Mouse (Mus musculus): ENCODE data around the gene Mllt1. TPM values are rescaled to one million over a fixed set of nuclear protein-coding genes. Genes with fewer than 3 reads are reported as not detected.

The Mllt1 gene
- polyA plus RNA-seq, 1 experiment from 2014 or later = 58.2 TPM

GRCm38 (mm10) chr17:56876981-56877380 is 58.2 kb downstream of the Mllt1 start:
- WGBS = 66% methylated on average over 8 of the region's 8 CpGs
- no peaks in the 10 kb centered on the region for H3K4me1 ChIP-seq (ENCODE audit: control insufficient read depth, insufficient read depth, low read depth, low read length)
- H3K27me3 ChIP-seq (replicated peaks; ENCODE audit: control insufficient read depth, insufficient read depth, low read length) = no peaks in the 10 kb centered on the region
- no peaks in the 10 kb centered on the region for H3K36me3 ChIP-seq (ENCODE audit: control insufficient read depth, insufficient read depth, low read length)
- no peaks in the 10 kb centered on the region for H3K9me3 ChIP-seq (ENCODE audit: control insufficient read depth, low read length)
- no peak overlapping the region for H3K4me2 ChIP-seq (ENCODE audit: low read length)
- H3K9ac ChIP-seq (ENCODE audit: low read depth, low read length) = no peak overlapping the region
- no peak overlapping the region for H3K4me3 ChIP-seq (ENCODE audit: low read length)
- ATAC-seq = no peak
- no peak overlapping the region for H3K27ac ChIP-seq (ENCODE audit: low read depth, low read length)

- Histone ChIP-seq H3K4me1 (ENCODE audit: control insufficient read depth, insufficient read depth, low read depth, low read length) (no peaks in the 10 kb centered on the region), H3K27ac (ENCODE audit: low read depth, low read length) (no peak overlapping the region), H3K9me3 (ENCODE audit: control insufficient read depth, low read length) (no peaks in the 10 kb centered on the region), H3K36me3 (ENCODE audit: control insufficient read depth, insufficient read depth, low read length) (no peaks in the 10 kb centered on the region), H3K27me3 (replicated peaks; ENCODE audit: control insufficient read depth, insufficient read depth, low read length) (no peaks in the 10 kb centered on the region), H3K9ac (ENCODE audit: low read depth, low read length) (no peak overlapping the region), H3K4me3 (ENCODE audit: low read length) (no peak overlapping the region), H3K4me2 (ENCODE audit: low read length) (no peak overlapping the region)
- WGBS = 93% methylated on average over 3 of the region's 3 CpGs
- ATAC-seq = no peak
Measured at GRCm38 (mm10) chr17:56876465-56876864, 58.8 kb downstream of the Mllt1 start.

GRCm38 (mm10) chr17:56874936-56875651 is 60.1 kb downstream of the Mllt1 start, which contains the start of gene 1700061G19Rik:
TSS of gene 1700061G19Rik (plus strand) at chr17:56875477.
- no peak for ATAC-seq
- no peak within 1 kb of the TSS for H3K4me3 ChIP-seq (ENCODE audit: low read length)
- H3K4me1 ChIP-seq (ENCODE audit: control insufficient read depth, insufficient read depth, low read depth, low read length) = no peaks in the 10 kb centered on the region
- no peak within 1 kb of the TSS for H3K4me2 ChIP-seq (ENCODE audit: low read length)
- H3K27me3 ChIP-seq (replicated peaks; ENCODE audit: control insufficient read depth, insufficient read depth, low read length) = no peaks in the 10 kb centered on the region
- no peak within 1 kb of the TSS for H3K9ac ChIP-seq (ENCODE audit: low read depth, low read length)
- H3K27ac ChIP-seq (ENCODE audit: low read depth, low read length) = no peak within 1 kb of the TSS
- no peaks in the 10 kb centered on the region for H3K36me3 ChIP-seq (ENCODE audit: control insufficient read depth, insufficient read depth, low read length)
- 87% methylated on average over 12 of the region's 12 CpGs for WGBS
- no peaks in the 10 kb centered on the region for H3K9me3 ChIP-seq (ENCODE audit: control insufficient read depth, low read length)

- WGBS = 100% methylated on average over 2 of the region's 2 CpGs
- Histone ChIP-seq H3K4me3 (ENCODE audit: low read length) (no peak within 1 kb of the TSS), H3K9ac (ENCODE audit: low read depth, low read length) (no peak within 1 kb of the TSS), H3K36me3 (ENCODE audit: control insufficient read depth, insufficient read depth, low read length) (no peaks in the 10 kb centered on the region), H3K9me3 (ENCODE audit: control insufficient read depth, low read length) (no peaks in the 10 kb centered on the region), H3K4me2 (ENCODE audit: low read length) (no peak within 1 kb of the TSS), H3K27me3 (replicated peaks; ENCODE audit: control insufficient read depth, insufficient read depth, low read length) (no peaks in the 10 kb centered on the region), H3K4me1 (ENCODE audit: control insufficient read depth, insufficient read depth, low read depth, low read length) (no peaks in the 10 kb centered on the region), H3K27ac (ENCODE audit: low read depth, low read length) (no peak within 1 kb of the TSS)
- ATAC-seq = no peak
Measured at GRCm38 (mm10) chr17:56874237-56874636, 61.0 kb downstream of the Mllt1 start, which contains the start of gene Acsbg2. TSS of gene Acsbg2 (minus strand) at chr17:56874447.

GRCm38 (mm10) chr17:56872512-56872911 is 62.7 kb downstream of the Mllt1 start:
- Histone ChIP-seq H3K36me3 (ENCODE audit: control insufficient read depth, insufficient read depth, low read length) (no peaks in the 10 kb centered on the region), H3K4me2 (ENCODE audit: low read length) (no peak overlapping the region), H3K27ac (ENCODE audit: low read depth, low read length) (no peak overlapping the region), H3K9ac (ENCODE audit: low read depth, low read length) (no peak overlapping the region), H3K4me1 (ENCODE audit: control insufficient read depth, insufficient read depth, low read depth, low read length) (no peaks in the 10 kb centered on the region), H3K9me3 (ENCODE audit: control insufficient read depth, low read length) (no peaks in the 10 kb centered on the region), H3K4me3 (ENCODE audit: low read length) (no peak overlapping the region), H3K27me3 (replicated peaks; ENCODE audit: control insufficient read depth, insufficient read depth, low read length) (no peaks in the 10 kb centered on the region)
- WGBS = 85% methylated on average over 7 of the region's 7 CpGs
- ATAC-seq = no peak

GRCm38 (mm10) chr17:56871767-56872166 is 63.4 kb downstream of the Mllt1 start:
- WGBS = 66% methylated on average over 8 of the region's 8 CpGs
- Histone ChIP-seq H3K9me3 (ENCODE audit: control insufficient read depth, low read length) (no peaks in the 10 kb centered on the region; the same call in 1 of the 2 replicates), H3K36me3 (ENCODE audit: control insufficient read depth, insufficient read depth, low read length) (no peaks in the 10 kb centered on the region), H3K27ac (ENCODE audit: low read depth, low read length) (no peak overlapping the region), H3K27me3 (replicated peaks; ENCODE audit: control insufficient read depth, insufficient read depth, low read length) (no peaks in the 10 kb centered on the region), H3K4me3 (ENCODE audit: low read length) (no peak overlapping the region), H3K9ac (ENCODE audit: low read depth, low read length) (no peak overlapping the region), H3K4me1 (ENCODE audit: control insufficient read depth, insufficient read depth, low read depth, low read length) (no peaks in the 10 kb centered on the region), H3K4me2 (ENCODE audit: low read length) (no peak overlapping the region)
- no peak for ATAC-seq

- ATAC-seq = no peak
- no peak overlapping the region for H3K4me2 ChIP-seq (ENCODE audit: low read length)
- H3K27me3 ChIP-seq (replicated peaks; ENCODE audit: control insufficient read depth, insufficient read depth, low read length) = no peaks in the 10 kb centered on the region
- H3K27ac ChIP-seq (ENCODE audit: low read depth, low read length) = no peak overlapping the region
- no peak overlapping the region for H3K9ac ChIP-seq (ENCODE audit: low read depth, low read length)
- no peaks in the 10 kb centered on the region for H3K36me3 ChIP-seq (ENCODE audit: control insufficient read depth, insufficient read depth, low read length)
- H3K9me3 ChIP-seq (ENCODE audit: control insufficient read depth, low read length) = no peaks in the 10 kb centered on the region; the same call in 1 of the 2 replicates
- 75% methylated on average over 15 of the region's 15 CpGs for WGBS
- no peaks in the 10 kb centered on the region for H3K4me1 ChIP-seq (ENCODE audit: control insufficient read depth, insufficient read depth, low read depth, low read length)
- no peak overlapping the region for H3K4me3 ChIP-seq (ENCODE audit: low read length)
Measured at GRCm38 (mm10) chr17:56870287-56870953, 64.8 kb downstream of the Mllt1 start.

GRCm38 (mm10) chr17:56869481-56869977 is 65.7 kb downstream of the Mllt1 start:
- Histone ChIP-seq H3K4me3 (ENCODE audit: low read length) (no peak overlapping the region), H3K36me3 (ENCODE audit: control insufficient read depth, insufficient read depth, low read length) (no peaks in the 10 kb centered on the region), H3K9me3 (ENCODE audit: control insufficient read depth, low read length) (no peaks in the 10 kb centered on the region; the same call in 1 of the 2 replicates), H3K4me1 (ENCODE audit: control insufficient read depth, insufficient read depth, low read depth, low read length) (no peaks in the 10 kb centered on the region), H3K27ac (ENCODE audit: low read depth, low read length) (no peak overlapping the region), H3K9ac (ENCODE audit: low read depth, low read length) (no peak overlapping the region), H3K4me2 (ENCODE audit: low read length) (no peak overlapping the region), H3K27me3 (replicated peaks; ENCODE audit: control insufficient read depth, insufficient read depth, low read length) (no peaks in the 10 kb centered on the region)
- WGBS = 62% methylated on average over 9 of the region's 9 CpGs
- no peak for ATAC-seq

GRCm38 (mm10) chr17:56866071-56866470 is 69.1 kb downstream of the Mllt1 start:
- Histone ChIP-seq H3K27ac (ENCODE audit: low read depth, low read length) (no peak overlapping the region), H3K9me3 (ENCODE audit: control insufficient read depth, low read length) (no peaks in the 10 kb centered on the region; the same call in 1 of the 2 replicates), H3K4me3 (ENCODE audit: low read length) (no peak overlapping the region), H3K4me1 (ENCODE audit: control insufficient read depth, insufficient read depth, low read depth, low read length) (no peaks in the 10 kb centered on the region), H3K4me2 (ENCODE audit: low read length) (no peak overlapping the region), H3K9ac (ENCODE audit: low read depth, low read length) (no peak overlapping the region), H3K27me3 (replicated peaks; ENCODE audit: control insufficient read depth, insufficient read depth, low read length) (no peaks in the 10 kb centered on the region), H3K36me3 (ENCODE audit: control insufficient read depth, insufficient read depth, low read length) (no peaks in the 10 kb centered on the region)
- no peak for ATAC-seq
- 76% methylated on average over 7 of the region's 7 CpGs for WGBS

Measured in hindbrain, embryonic 16.5 days (tissue).